Mouse (Mus musculus): ENCODE measurements around the gene Cdh1.

DNA sequence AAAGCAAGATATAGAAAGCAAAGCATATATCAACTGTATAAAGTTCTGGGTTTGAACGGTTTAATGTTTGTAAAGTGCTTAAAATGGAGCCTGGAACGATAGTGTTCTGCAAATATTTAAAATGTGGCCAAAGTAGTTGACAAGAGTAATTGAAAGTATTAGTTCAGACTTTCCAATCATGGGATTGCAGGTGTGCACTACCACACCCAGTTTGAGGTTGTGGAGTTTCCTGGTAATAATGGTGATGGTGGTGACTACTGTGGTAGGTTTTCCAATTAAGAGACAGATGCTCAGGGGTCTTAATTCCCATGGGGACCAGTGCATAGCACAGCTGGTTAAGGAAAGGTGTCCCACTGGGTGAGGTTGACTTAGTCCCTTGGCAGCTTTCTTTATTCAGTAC lies 43.0 kb downstream of the Cdh1 start:
- TF ChIP-seq UBTF (IDR thresholded peaks at IDR 0.05; ENCODE audit: low read depth, low read length) (no peak), CTCF (conservative IDR thresholded peaks at IDR 0.05 in 1 of 2, IDR thresholded peaks at IDR 0.05 in 1 of 2; ENCODE audit: low read depth in 2 of 2, low read length in 2 of 2) (no peak), BHLHE40 (IDR thresholded peaks at IDR 0.05; ENCODE audit: low read depth, low read length) (no peak)
